Mouse (Mus musculus) B cell, adult 2 months (primary cell): Measurements from ENCODE around the gene Spsb1.

Source experiments
- DNase-seq, 2 experiments: peaks; one replicate each; pipeline ENCODE4 v3.0.0; 2022

Gene Spsb1

GRCm38 (mm10) chr4:149954893-149955439, at the start of gene Spsb1:
TSS of gene Spsb1 (minus strand) at chr4:149955043.
- peak; percentile 99 for DNase-seq

- no peak for DNase-seq
These were observed 48.8 kb upstream of the Spsb1 start for GRCm38 (mm10) chr4:150003641-150004040.

- DNase-seq = no peak
These were observed 48.3 kb upstream of the Spsb1 start for GRCm38 (mm10) chr4:150003021-150003580.

GRCm38 (mm10) chr4:150002021-150002528, 47.2 kb upstream of the Spsb1 start:
- no peak for DNase-seq

GRCm38 (mm10) chr4:150001221-150001860, 46.5 kb upstream of the Spsb1 start:
- DNase-seq = no peak

- no peak for DNase-seq
These were observed 45.2 kb upstream of the Spsb1 start for GRCm38 (mm10) chr4:149999931-150000555.

GRCm38 (mm10) chr4:149999510-149999900, 44.7 kb upstream of the Spsb1 start:
- no peak for DNase-seq

GRCm38 (mm10) chr4:149998786-149999509, 44.1 kb upstream of the Spsb1 start:
- no peak for DNase-seq

GRCm38 (mm10) chr4:149997999-149998398, 43.2 kb upstream of the Spsb1 start:
- no peak for DNase-seq

GRCm38 (mm10) chr4:149996440-149996839, 41.6 kb upstream of the Spsb1 start:
- DNase-seq = no peak

GRCm38 (mm10) chr4:149995911-149996310, 41.1 kb upstream of the Spsb1 start:
- no peak for DNase-seq

GRCm38 (mm10) chr4:149994218-149994617, 39.4 kb upstream of the Spsb1 start:
- DNase-seq = no peak

- DNase-seq = no peak
These were observed 37.8 kb upstream of the Spsb1 start for GRCm38 (mm10) chr4:149992670-149993032.

GRCm38 (mm10) chr4:149991755-149992669, 37.2 kb upstream of the Spsb1 start:
- no peak for DNase-seq

GRCm38 (mm10) chr4:149990954-149991633, 36.3 kb upstream of the Spsb1 start:
- DNase-seq = peak in 1 of 2 experiments; percentile 14

- DNase-seq = peak in 1 of 2 experiments; percentile 10
These were observed 35.5 kb upstream of the Spsb1 start for GRCm38 (mm10) chr4:149990212-149990953.

GRCm38 (mm10) chr4:149988931-149989556, 34.2 kb upstream of the Spsb1 start:
- peak; percentile 89 for DNase-seq

GRCm38 (mm10) chr4:149988301-149988700, 33.5 kb upstream of the Spsb1 start:
- no peak for DNase-seq

GRCm38 (mm10) chr4:149986671-149987417, 32.0 kb upstream of the Spsb1 start:
- no peak for DNase-seq
